Mouse (Mus musculus) midbrain, embryonic 13.5 days (tissue): ENCODE results near the gene Zfyve27. TPM values are rescaled to one million over a fixed set of nuclear protein-coding genes. Genes with fewer than 3 reads are reported as not detected.
A peak's percentile ranks its signal among the peaks of the same experiment; 100 is the strongest.

Experiments
- ATAC-seq: fragments of 200-750 bp; cut with Nextera tagmentation; 2 replicates; pipeline ENCODE4 v1.8.0; 2017; ENCODE audit warnings: mild to moderate bottlenecking, moderate TSS enrichment, moderate library complexity
- H3K27ac ChIP-seq: fragments of 300-500 bp; sonication (generic); 2 replicates; pipeline ENCODE4 v1.5.1; 2015; ENCODE audit warnings: inconsistent platforms, mild to moderate bottlenecking, moderate library complexity
- H3K27me3 ChIP-seq: fragments of 300-500 bp; sonication (generic); 2 replicates; pipeline ENCODE4 v1.6.1; 2015; ENCODE audit warnings: mild to moderate bottlenecking, inconsistent platforms
- H3K36me3 ChIP-seq: fragments of 300-500 bp; sonication (generic); 2 replicates; pipeline ENCODE4 v1.6.1; 2015; ENCODE audit warnings: mild to moderate bottlenecking, inconsistent platforms
- H3K4me1 ChIP-seq: fragments of 300-500 bp; sonication (generic); replicated peaks from 2 replicates; pipeline ENCODE4 v1.6.1; 2015; ENCODE audit warnings: inconsistent platforms
- H3K4me2 ChIP-seq: fragments of 300-500 bp; sonication (generic); replicated peaks from 2 replicates; pipeline ENCODE4 v1.6.1; 2015; ENCODE audit warnings: moderate library complexity, mild to moderate bottlenecking, inconsistent platforms
- H3K4me3 ChIP-seq: fragments of 300-500 bp; sonication (generic); replicated peaks from 2 replicates; pipeline ENCODE4 v1.5.1; 2015; ENCODE audit warnings: mild to moderate bottlenecking, inconsistent platforms
- H3K9ac ChIP-seq: fragments of 300-500 bp; sonication (generic); replicated peaks from 2 replicates; pipeline ENCODE4 v1.6.1; 2015; ENCODE audit warnings: mild to moderate bottlenecking, inconsistent platforms
- H3K9me3 ChIP-seq: fragments of 300-500 bp; sonication (generic); 2 replicates; pipeline ENCODE4 v1.6.1; 2016; ENCODE audit warnings: mild to moderate bottlenecking, inconsistent platforms
- WGBS: fragments of 180-500 bp; shearing (Covaris S2); methylation state at CpG from one replicate; pipeline ENCODE4 v1.1.7; 2015; 5-methylcytosine and 5-hydroxymethylcytosine counted together
- polyA plus RNA-seq: library from polyadenylated mRNA; unstranded; fragments of >200 nt; fragmentation: Nextera tagmentation; extraction: Ambion mirVana; gene quantifications from 2 replicates; pipeline ENCODE4 v1.2.1, GENCODE M21; 2015

Gene Zfyve27
- polyA plus RNA-seq, 1 experiment from 2014 or later = 57.6 TPM

GRCm38 (mm10) chr19:42129509-42130293 lies 34.0 kb upstream of the Zfyve27 start:
- peak overlapping the region; percentile 93 for H3K4me2 ChIP-seq
- no peaks in the 10 kb centered on the region for H3K9me3 ChIP-seq
- H3K27ac ChIP-seq = peak overlapping the region; percentile 19; the same call in 1 of the 2 replicates
- peaks cover 5% of the 10 kb centered on the region for H3K36me3 ChIP-seq
- peaks cover 13% of the 10 kb centered on the region for H3K27me3 ChIP-seq
- ATAC-seq = no peak
- H3K4me1 ChIP-seq = peaks cover 19% of the 10 kb centered on the region
- peak overlapping the region; percentile 60 for H3K4me3 ChIP-seq
- H3K9ac ChIP-seq = peak overlapping the region; percentile 73
- 19% methylated on average over 14 of the region's 14 CpGs for WGBS

DNA sequence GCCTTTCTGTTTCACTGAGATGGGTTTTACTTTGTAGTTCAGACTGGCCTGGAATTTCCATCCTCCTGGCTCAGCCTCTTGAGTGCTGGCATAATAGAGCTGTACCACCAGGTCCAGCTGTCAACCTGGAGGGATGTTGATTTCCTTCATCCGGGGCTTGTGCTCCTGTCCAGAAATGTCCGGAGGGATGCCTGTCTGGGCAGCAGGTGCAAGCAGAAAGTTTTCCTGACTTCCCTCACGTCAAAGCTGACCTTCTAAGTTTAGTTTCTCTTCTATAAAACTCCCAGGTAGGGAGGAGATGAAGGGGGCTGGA lies 33.5 kb upstream of the Zfyve27 start:
- H3K4me2 ChIP-seq = no peak overlapping the region
- no peak overlapping the region for H3K9ac ChIP-seq
- WGBS = 70% methylated on average over 3 of the region's 3 CpGs
- peaks cover 19% of the 10 kb centered on the region for H3K4me1 ChIP-seq
- H3K36me3 ChIP-seq = no peaks in the 10 kb centered on the region
- peaks cover 13% of the 10 kb centered on the region for H3K27me3 ChIP-seq
- no peak overlapping the region for H3K27ac ChIP-seq
- no peak overlapping the region for H3K4me3 ChIP-seq
- ATAC-seq = no peak
- no peaks in the 10 kb centered on the region for H3K9me3 ChIP-seq

- 75% methylated on average over 5 of the region's 5 CpGs for WGBS
- no peaks in the 10 kb centered on the region for H3K9me3 ChIP-seq
- no peak for ATAC-seq
These were observed 32.6 kb upstream of the Zfyve27 start for GRCm38 (mm10) chr19:42131101-42131500.

DNA sequence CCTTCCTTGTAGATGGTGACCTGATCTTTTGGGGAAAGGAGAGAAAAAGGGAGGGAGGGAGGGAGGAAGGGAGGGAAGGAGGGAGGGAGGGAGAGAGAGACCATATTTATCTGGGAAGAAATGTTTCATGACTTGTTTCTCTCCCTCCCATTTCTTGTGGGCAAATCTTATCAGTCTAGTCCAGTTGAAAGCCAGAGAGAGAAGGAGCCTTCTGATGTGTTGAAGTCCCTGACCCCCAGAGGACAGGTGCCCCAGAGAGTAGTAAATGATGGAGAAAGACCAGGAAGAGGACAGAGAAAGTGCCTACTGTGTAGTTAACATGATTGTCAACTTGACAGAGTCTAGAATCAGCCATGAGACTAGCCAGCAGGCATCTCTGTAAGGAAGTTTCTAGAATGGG lies 28.7 kb upstream of the Zfyve27 start:
- Histone ChIP-seq H3K4me2 (no peak overlapping the region), H3K36me3 (no peaks in the 10 kb centered on the region), H3K9me3 (no peaks in the 10 kb centered on the region), H3K4me3 (no peak overlapping the region), H3K9ac (no peak overlapping the region), H3K27ac (no peak overlapping the region), H3K4me1 (no peaks in the 10 kb centered on the region), H3K27me3 (no peaks in the 10 kb centered on the region)
- no peak for ATAC-seq

More at GRCm38 (mm10) chr19:42131101-42131500, 32.6 kb upstream of the Zfyve27 start:
- no peaks in the 10 kb centered on the region for H3K36me3 ChIP-seq
- H3K27ac ChIP-seq = no peak overlapping the region
- H3K4me3 ChIP-seq = no peak overlapping the region
- H3K4me2 ChIP-seq = no peak overlapping the region
- H3K9ac ChIP-seq = no peak overlapping the region
- H3K4me1 ChIP-seq = peaks cover 19% of the 10 kb centered on the region
- peaks cover 13% of the 10 kb centered on the region for H3K27me3 ChIP-seq

DNA sequence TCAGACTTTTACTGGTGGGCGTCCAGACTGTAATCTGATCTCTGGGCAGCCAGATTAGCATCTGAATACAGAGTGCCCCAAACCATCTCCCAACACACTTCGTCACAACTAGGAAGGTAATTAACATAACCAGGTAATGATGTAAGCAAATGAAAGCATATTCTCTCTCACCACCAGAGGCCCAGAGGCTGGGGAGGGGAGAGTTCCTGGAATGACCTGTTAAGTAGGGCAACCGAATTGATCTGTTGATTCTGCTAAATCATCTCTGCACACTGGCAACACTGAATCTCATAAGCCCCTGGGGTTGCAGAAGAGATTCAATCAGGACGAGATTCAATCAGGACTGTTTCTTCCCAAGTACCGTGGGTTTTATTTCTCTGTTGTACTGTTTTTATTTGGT lies 27.6 kb upstream of the Zfyve27 start:
- Histone ChIP-seq H3K36me3 (no peaks in the 10 kb centered on the region), H3K4me3 (no peak overlapping the region), H3K27ac (no peak overlapping the region), H3K9me3 (no peaks in the 10 kb centered on the region), H3K4me1 (no peaks in the 10 kb centered on the region), H3K27me3 (no peaks in the 10 kb centered on the region), H3K9ac (no peak overlapping the region), H3K4me2 (no peak overlapping the region)
- 25% methylated on average over 5 of the region's 5 CpGs for WGBS
- no peak for ATAC-seq

GRCm38 (mm10) chr19:42137167-42137672 lies 26.5 kb upstream of the Zfyve27 start:
- Histone ChIP-seq H3K9ac (no peak overlapping the region), H3K4me3 (no peak overlapping the region), H3K36me3 (no peaks in the 10 kb centered on the region), H3K4me2 (no peak overlapping the region), H3K9me3 (no peaks in the 10 kb centered on the region), H3K27me3 (no peaks in the 10 kb centered on the region), H3K27ac (no peak overlapping the region), H3K4me1 (no peaks in the 10 kb centered on the region)
- 90% methylated on average over 4 of the region's 4 CpGs for WGBS
- ATAC-seq = no peak

DNA sequence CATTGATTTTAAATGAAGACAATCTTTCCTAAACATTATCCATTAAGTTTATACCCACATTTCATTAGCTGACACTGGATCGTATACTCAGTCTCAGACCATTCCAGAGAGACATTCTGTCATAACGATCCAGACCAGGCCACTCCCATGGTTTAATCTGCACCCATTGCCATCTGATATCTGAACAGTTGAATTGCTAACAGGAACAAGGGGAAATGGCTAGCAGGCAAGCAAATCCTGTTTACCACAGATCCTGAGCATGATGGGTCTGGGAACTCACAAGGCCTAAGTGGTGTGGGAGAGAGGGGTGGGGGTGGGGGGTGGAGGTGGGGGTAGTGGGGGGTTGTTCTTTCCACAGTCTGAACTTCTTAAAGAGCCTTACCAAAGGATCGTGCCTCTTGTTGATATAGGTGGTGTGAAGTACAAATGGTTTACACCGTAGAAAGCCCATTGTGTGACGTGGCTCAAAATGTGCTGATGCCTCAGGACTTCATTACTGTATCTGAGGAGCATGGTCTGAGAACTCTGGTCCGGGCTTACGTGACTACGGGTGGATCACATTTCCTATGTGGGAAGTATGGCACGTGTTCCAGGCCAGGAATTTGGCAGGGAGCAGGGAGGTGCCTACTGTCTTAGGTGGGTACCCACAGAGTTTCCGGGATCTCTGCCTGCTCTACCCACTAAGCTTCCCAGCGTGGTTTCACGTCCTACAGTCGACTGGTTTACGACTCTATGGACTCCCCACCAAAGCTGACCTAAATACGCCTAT lies 25.1 kb upstream of the Zfyve27 start:
- H3K9ac ChIP-seq = no peak overlapping the region
- no peaks in the 10 kb centered on the region for H3K27me3 ChIP-seq
- H3K9me3 ChIP-seq = no peaks in the 10 kb centered on the region
- ATAC-seq = no peak
- H3K27ac ChIP-seq = no peak overlapping the region
- no peak overlapping the region for H3K4me2 ChIP-seq
- WGBS = 93% methylated on average over 15 of the region's 15 CpGs
- no peaks in the 10 kb centered on the region for H3K4me1 ChIP-seq
- H3K36me3 ChIP-seq = no peaks in the 10 kb centered on the region
- no peak overlapping the region for H3K4me3 ChIP-seq

DNA sequence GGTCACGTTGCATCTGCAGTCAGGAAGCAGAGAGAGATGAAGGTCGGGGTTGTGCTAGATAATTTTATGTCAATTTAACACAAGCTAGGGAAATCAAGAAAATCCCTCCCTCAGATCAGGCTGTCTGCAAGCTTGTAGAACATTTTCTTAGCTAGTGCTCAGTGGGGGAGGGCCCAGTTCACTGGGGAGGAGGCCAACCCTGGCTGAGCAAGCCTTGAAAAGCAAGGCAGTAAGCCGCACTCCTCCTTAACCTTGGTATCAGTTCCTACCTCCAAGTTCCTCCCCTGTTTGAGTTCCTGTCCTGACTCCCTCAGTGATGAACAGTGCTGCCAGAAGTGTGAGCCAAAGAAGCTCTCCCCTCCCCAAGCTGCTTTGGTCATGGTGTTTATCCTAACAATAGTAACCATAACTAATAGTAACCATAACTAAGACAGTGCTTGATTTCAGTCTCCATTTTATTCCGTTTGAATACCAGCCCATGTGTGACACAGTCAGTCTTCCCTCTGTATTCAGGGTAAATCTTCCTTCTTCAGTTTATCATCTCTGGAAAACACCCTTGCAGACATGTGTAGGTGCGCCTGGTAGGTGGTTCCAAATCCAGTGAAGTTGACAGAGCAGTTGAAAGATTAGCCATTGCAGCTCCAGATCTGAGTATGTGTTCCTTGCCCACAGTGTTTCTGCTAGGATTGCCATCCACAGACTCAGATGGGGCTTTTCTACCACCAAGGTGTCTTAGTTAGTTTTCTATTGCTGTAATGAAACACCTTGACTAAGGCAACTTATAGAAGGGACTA lies 23.8 kb upstream of the Zfyve27 start:
- WGBS = 81% methylated on average over 5 of the region's 5 CpGs
- Histone ChIP-seq H3K4me1 (no peaks in the 10 kb centered on the region), H3K4me2 (no peak overlapping the region), H3K9me3 (no peaks in the 10 kb centered on the region), H3K27me3 (peaks cover 1% of the 10 kb centered on the region), H3K36me3 (no peaks in the 10 kb centered on the region), H3K27ac (no peak overlapping the region), H3K9ac (no peak overlapping the region), H3K4me3 (no peak overlapping the region)
- ATAC-seq = no peak

GRCm38 (mm10) chr19:42141998-42142397 lies 21.8 kb upstream of the Zfyve27 start:
- H3K36me3 ChIP-seq = no peaks in the 10 kb centered on the region
- no peak overlapping the region for H3K9ac ChIP-seq
- H3K4me3 ChIP-seq = no peak overlapping the region
- WGBS = 70% methylated on average over 3 of the region's 3 CpGs
- H3K4me2 ChIP-seq = no peak overlapping the region
- no peak for ATAC-seq
- H3K9me3 ChIP-seq = no peaks in the 10 kb centered on the region
- no peak overlapping the region for H3K27ac ChIP-seq
- H3K4me1 ChIP-seq = 0 out of 2 replicates have a peak, but pooled peaks cover under 1% of the 10 kb centered on the region
- H3K27me3 ChIP-seq = peaks cover 21% of the 10 kb centered on the region

GRCm38 (mm10) chr19:42142757-42143156 lies 21.0 kb upstream of the Zfyve27 start:
- Histone ChIP-seq H3K4me1 (peaks cover 4% of the 10 kb centered on the region), H3K9ac (no peak overlapping the region), H3K27ac (no peak overlapping the region), H3K27me3 (peaks cover 22% of the 10 kb centered on the region), H3K9me3 (no peaks in the 10 kb centered on the region), H3K4me3 (no peak overlapping the region), H3K36me3 (no peaks in the 10 kb centered on the region), H3K4me2 (no peak overlapping the region)
- 83% methylated on average over 2 of the region's 2 CpGs for WGBS
- ATAC-seq = no peak

DNA sequence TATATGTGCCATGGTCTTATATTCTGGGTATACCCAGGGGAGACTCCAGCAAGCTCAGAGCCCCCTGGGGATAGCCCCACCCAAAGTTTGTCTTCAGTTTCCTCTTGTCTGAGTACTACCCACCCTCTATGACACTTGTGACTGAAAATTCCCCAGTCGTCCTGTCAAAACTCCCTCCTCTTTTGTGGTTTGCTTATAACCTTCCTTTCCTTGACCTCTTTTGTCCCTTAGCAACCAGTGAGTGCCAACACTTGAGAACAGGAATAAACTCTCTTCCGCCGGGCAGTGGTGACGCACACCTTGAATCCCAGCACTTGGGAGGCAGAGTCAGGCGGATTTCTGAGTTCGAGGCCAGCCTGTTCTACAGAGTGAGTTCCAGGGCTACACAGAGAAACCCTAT lies 19.7 kb upstream of the Zfyve27 start:
- no peak overlapping the region for H3K27ac ChIP-seq
- no peak overlapping the region for H3K9ac ChIP-seq
- H3K4me1 ChIP-seq = peaks cover 12% of the 10 kb centered on the region
- ATAC-seq = no peak
- 51% methylated on average over 6 of the region's 6 CpGs for WGBS
- H3K4me3 ChIP-seq = no peak overlapping the region
- H3K9me3 ChIP-seq = no peaks in the 10 kb centered on the region
- no peaks in the 10 kb centered on the region for H3K36me3 ChIP-seq
- H3K27me3 ChIP-seq = peaks cover 35% of the 10 kb centered on the region
- H3K4me2 ChIP-seq = no peak overlapping the region
